Mouse (Mus musculus) embryonic facial prominence, embryonic 14.5 days (tissue): ENCODE measurements around the gene Plod3. TPM values are rescaled to one million over a fixed set of nuclear protein-coding genes. Genes with fewer than 3 reads are reported as not detected.
A peak's percentile ranks its signal among the peaks of the same experiment; 100 is the strongest.
"Not testable (repeated sequence)": the region's sequence is repeated elsewhere in the genome, so short reads cannot be mapped to it uniquely, and the experiment has no call there.

Source experiments
- ATAC-seq: fragments of 200-750 bp; cut with Nextera tagmentation; 2 replicates; pipeline ENCODE4 v1.8.0; 2017; ENCODE audit warnings: low read depth, moderate number of reproducible peaks, moderate TSS enrichment
- DNase-seq: peaks from one replicate; pipeline ENCODE4 v3.0.0-alpha.2; 2015; ENCODE audit warnings: low spot score
- H3K27ac ChIP-seq: fragments of 300-500 bp; sonication (generic); replicated peaks from 2 replicates; pipeline ENCODE4 v1.5.1; 2014; ENCODE audit warnings: low read depth, mild to moderate bottlenecking, low read length, moderate library complexity
- H3K27me3 ChIP-seq: fragments of 300-500 bp; sonication (generic); replicated peaks from 2 replicates; pipeline ENCODE4 v1.6.1; 2014; ENCODE audit warnings: low read length; ENCODE audit not compliant: control insufficient read depth, insufficient read depth
- H3K36me3 ChIP-seq: fragments of 300-500 bp; sonication (generic); 2 replicates; pipeline ENCODE4 v1.6.1; 2014; ENCODE audit warnings: low read length, mixed read lengths; ENCODE audit not compliant: control insufficient read depth, insufficient read depth
- H3K4me1 ChIP-seq: fragments of 300-500 bp; sonication (generic); 2 replicates; pipeline ENCODE4 v1.6.1; 2014; ENCODE audit warnings: antibody characterized with exemption, low read length; ENCODE audit not compliant: control insufficient read depth, insufficient read depth
- H3K4me2 ChIP-seq: fragments of 300-500 bp; sonication (generic); 2 replicates; pipeline ENCODE4 v1.6.1; 2014; ENCODE audit warnings: low read depth, mild to moderate bottlenecking, low read length, moderate library complexity, mixed read lengths
- H3K4me3 ChIP-seq: fragments of 300-500 bp; sonication (generic); 2 replicates; pipeline ENCODE4 v1.5.1; 2014; ENCODE audit warnings: low read depth, mild to moderate bottlenecking, low read length
- H3K9ac ChIP-seq: fragments of 300-500 bp; sonication (generic); 2 replicates; pipeline ENCODE4 v1.6.1; 2014; ENCODE audit warnings: low read depth, mild to moderate bottlenecking, low read length, moderate library complexity, mixed read lengths
- H3K9me3 ChIP-seq: fragments of 300-500 bp; sonication (generic); 2 replicates; pipeline ENCODE4 v1.6.1; 2016; ENCODE audit warnings: low read length; ENCODE audit not compliant: control insufficient read depth
- WGBS: fragments of 180-500 bp; shearing (Covaris S2); extraction: QIAGEN DNeasy Blood & Tissue Kit; methylation state at CpG from one replicate; pipeline ENCODE4 v1.1.7; 2014; 5-methylcytosine and 5-hydroxymethylcytosine counted together
- polyA plus RNA-seq: library from polyadenylated mRNA; unstranded; fragments of >200 nt; fragmentation: Nextera tagmentation; extraction: Ambion mirVana; gene quantifications from 2 replicates; pipeline ENCODE4 v1.2.1, GENCODE M21; 2014

The Plod3 gene
- polyA plus RNA-seq, result 51.1 and 62.2 TPM in 2 replicates

DNA sequence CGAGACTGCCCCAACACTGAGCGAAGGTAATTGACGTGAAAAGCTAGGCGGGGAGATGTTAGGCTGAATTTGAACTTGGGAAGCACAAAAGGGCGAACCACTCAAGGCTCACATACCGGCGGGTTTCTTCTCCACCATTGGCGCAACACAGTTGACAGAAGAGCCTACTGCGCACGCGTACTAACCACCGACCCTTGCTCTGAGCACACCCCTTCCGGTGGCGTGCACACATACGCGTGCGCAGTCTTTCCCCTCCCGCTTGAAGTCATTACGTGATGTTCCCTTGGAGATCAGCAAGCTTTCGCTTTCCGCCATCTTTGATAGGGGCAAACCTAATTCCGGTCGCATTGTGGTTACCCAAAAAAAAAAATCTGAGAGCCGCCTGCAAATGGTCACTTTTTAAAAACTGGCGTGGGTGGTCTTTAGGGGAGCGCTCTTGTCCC is at the start of gene Plod3:
TSS of gene Plod3 (plus strand) at position 325 of the 443 bp plus-strand sequence.
- DNase-seq (peak; percentile 100), ATAC-seq (peak; percentile 93)
- Histone ChIP-seq H3K4me2 (peak within 1 kb of the TSS; percentile 84), H3K9me3 (no peaks in the 10 kb centered on the region), H3K27me3 (no peaks in the 10 kb centered on the region), H3K27ac (peak within 1 kb of the TSS; percentile 98), H3K9ac (peak within 1 kb of the TSS; percentile 88), H3K4me3 (peak within 1 kb of the TSS; percentile 72), H3K4me1 (peaks cover 13% of the 10 kb centered on the region), H3K36me3 (peaks cover 52% of the 10 kb centered on the region)
- 0% methylated on average over 26 of the region's 26 CpGs for WGBS

DNA sequence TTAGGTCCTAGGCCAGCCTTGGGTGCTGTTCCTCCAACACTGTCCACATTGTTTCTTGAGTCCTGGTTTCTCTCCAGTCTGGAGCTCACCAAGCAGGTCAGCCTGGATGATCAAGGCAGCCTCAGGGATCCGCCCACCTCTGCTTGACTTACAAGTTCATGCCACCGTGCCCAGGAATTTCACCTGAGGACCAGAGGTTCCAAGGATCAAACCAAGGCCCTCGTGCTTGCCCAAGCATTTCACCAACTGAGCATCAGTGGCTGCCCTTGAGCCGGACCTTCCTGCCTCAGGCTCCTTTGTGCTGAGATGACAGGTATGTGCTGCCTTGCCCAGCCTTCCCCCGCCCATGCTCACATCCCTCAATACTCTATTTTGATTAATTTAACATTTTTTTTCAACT is 49.2 kb upstream of the Plod3 start:
- H3K9ac ChIP-seq, result no peak overlapping the region
- ATAC-seq, result no peak

DNA sequence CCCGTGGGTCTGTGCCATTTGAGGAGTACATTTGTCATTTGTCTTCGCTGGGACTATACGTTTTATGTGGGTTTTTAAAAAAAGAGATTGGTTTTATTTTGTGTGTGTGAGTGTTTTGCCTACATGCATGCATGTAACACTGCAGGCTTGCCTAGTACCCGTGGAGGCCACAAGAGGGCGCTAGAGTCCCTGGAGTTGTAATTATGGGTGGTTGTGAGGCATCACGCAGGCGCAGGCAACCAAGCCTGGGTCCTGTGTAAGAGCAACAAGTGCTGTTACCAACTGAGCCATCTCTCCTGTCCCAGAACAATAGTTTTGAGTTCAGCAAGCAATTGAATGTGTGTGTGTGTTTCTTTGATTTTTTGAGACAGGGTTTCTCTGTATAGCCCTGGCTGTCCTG is 47.5 kb upstream of the Plod3 start:
- Histone ChIP-seq H3K9me3 (no peaks in the 10 kb centered on the region), H3K4me1 (no peaks in the 10 kb centered on the region), H3K9ac (no peak overlapping the region), H3K27me3 (no peaks in the 10 kb centered on the region), H3K36me3 (no peaks in the 10 kb centered on the region), H3K27ac (no peak overlapping the region), H3K4me2 (no peak overlapping the region), H3K4me3 (no peak overlapping the region)
- 62% methylated on average over 7 of the region's 7 CpGs for WGBS
- no peak for DNase-seq
- ATAC-seq, result no peak

More for the DNA sequence above, 49.2 kb upstream of the Plod3 start:
- Histone ChIP-seq H3K4me1 (no peaks in the 10 kb centered on the region), H3K4me2 (no peak overlapping the region), H3K27me3 (no peaks in the 10 kb centered on the region), H3K9me3 (no peaks in the 10 kb centered on the region), H3K36me3 (no peaks in the 10 kb centered on the region), H3K4me3 (no peak overlapping the region), H3K27ac (no peak overlapping the region)
- WGBS, result 89% methylated on average over 5 of the region's 5 CpGs
- DNase-seq, result no peak

DNA sequence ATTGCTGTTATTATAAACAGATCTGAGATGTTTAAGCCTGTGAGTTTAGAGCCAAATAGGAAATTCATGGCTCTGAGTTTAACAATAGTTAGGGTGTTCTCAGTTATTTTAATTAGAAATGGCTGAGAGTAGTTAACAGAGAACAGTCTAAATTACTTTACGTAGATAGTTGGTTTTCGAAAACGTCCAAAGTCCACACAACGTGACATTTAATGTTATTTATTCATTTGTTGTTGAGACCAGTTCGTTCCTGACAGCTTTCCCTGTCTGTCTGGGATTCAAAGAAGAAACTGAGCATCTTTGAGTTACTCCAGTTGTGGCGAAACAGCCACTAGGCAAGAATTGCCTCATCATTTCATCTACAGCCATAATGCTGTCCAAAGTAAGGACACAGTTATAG is 46.8 kb upstream of the Plod3 start:
- H3K4me1 ChIP-seq, H3K27me3 ChIP-seq, H3K27ac ChIP-seq, ATAC-seq, DNase-seq, H3K4me2 ChIP-seq, H3K4me3 ChIP-seq, H3K36me3 ChIP-seq, H3K9me3 ChIP-seq, H3K9ac ChIP-seq: not testable (repeated sequence)
- WGBS, result 74% methylated on average over 6 of the region's 6 CpGs

DNA sequence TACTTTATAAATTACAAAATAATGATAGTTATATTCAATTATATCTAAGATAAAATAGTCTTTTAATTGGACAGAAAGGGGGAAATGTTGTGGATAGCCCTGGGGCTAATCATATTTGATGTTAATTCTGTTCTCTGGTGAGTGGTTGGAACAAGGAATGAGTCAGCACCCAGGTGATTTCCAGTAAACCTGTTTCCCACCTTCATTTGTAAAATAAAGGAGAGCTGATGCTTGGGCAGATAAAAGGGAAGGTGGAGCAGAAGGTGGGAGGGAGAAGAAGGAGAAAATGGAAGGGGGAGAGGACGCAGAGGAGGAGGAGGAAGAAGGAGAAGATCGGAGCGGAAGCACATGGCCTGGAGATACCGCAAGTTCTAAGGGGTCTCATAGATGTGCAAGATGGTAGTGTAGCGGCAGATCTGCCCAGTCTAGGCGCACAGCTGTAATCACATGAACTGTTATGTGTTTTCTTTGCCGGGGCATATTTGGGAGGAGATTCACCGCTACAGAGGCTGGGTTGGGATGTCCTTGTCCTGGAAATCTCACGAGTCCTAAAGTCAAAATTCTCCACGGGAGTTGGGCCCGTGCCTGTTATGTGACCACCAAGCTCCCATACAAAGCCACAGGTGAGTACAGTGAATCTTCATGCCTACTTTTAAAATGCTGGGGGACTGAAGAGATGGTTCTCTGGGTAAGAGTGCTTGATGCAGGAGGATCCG is 45.8 kb upstream of the Plod3 start:
- Histone ChIP-seq H3K36me3 (no peaks in the 10 kb centered on the region), H3K9me3 (no peaks in the 10 kb centered on the region), H3K4me1 (no peaks in the 10 kb centered on the region), H3K4me2 (no peak overlapping the region), H3K27ac (no peak overlapping the region), H3K27me3 (no peaks in the 10 kb centered on the region), H3K9ac (no peak overlapping the region), H3K4me3 (no peak overlapping the region)
- no peak for DNase-seq
- ATAC-seq, result no peak
- 87% methylated on average over 12 of the region's 12 CpGs for WGBS

DNA sequence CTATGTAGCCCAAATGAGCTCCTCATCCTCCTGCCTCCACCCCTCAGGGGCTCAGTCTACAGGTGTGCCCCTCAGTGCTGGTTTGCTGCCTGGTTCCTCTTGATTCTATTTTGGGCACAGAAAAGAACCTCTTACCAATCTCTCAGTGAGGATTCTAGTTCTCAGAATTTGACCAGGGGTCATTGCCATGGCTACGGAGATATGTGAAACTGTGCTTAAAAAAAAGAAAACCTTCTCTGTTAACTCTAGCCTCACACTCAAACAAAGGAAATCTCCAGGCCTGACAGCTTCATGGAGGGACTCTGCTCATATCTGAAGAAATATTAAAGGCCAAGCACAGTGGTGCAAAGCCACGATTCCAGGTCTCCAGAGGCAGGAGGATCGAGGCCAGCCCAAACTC is 44.0 kb upstream of the Plod3 start:
- no peaks in the 10 kb centered on the region for H3K9me3 ChIP-seq
- DNase-seq (no peak), ATAC-seq (no peak)
- 80% methylated on average over 3 of the region's 3 CpGs for WGBS
- no peaks in the 10 kb centered on the region for H3K36me3 ChIP-seq
- no peaks in the 10 kb centered on the region for H3K27me3 ChIP-seq
- no peaks in the 10 kb centered on the region for H3K4me1 ChIP-seq
- H3K4me2 ChIP-seq, result no peak overlapping the region
- no peak overlapping the region for H3K4me3 ChIP-seq
- H3K27ac ChIP-seq, result no peak overlapping the region
- H3K9ac ChIP-seq, result no peak overlapping the region

DNA sequence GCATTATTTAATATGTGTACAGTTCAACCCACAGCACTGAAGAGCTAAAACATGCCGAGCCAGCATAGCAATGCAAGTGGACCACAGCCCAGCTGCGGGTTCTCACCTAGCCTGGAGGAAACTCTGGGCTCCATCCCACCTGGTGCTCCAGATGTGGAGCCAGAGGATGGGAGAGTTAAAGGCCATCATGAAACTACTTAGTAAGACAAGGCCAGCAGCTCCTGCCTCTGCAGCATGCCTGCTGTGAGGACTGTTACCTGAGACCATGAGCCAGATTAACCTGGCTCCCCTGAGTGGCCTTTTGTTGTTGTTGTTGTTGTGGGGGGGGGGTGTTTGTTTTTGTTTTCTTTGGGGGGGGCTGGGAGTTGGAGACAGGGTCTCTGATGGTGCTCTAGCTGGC is 43.4 kb upstream of the Plod3 start:
- Histone ChIP-seq H3K36me3 (no peaks in the 10 kb centered on the region), H3K9ac (no peak overlapping the region), H3K9me3 (no peaks in the 10 kb centered on the region), H3K27me3 (no peaks in the 10 kb centered on the region), H3K27ac (no peak overlapping the region), H3K4me3 (no peak overlapping the region), H3K4me1 (no peaks in the 10 kb centered on the region), H3K4me2 (no peak overlapping the region)
- no peak for DNase-seq
- no peak for ATAC-seq
- 64% methylated on average over 2 of the region's 2 CpGs for WGBS

DNA sequence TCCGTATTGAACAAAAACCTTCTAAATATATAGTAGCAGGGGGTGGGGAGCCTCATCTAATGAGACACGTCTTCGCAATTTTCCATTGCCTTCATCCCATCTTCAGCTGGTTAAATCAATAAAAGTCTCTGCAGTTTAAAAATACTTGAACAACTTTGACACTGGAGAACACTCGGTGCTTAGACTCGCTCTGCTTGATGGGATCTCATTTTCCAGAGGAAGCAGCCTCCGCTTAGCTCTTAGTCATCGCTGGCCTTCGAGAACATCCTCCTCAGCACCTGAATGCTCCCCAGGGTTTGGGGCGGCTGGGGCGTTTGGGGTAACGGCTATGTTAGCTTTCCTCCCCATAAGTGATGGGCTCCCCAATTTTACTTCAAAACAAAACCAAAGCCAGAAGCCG is 41.7 kb upstream of the Plod3 start:
- H3K4me3 ChIP-seq, result no peak overlapping the region
- H3K4me2 ChIP-seq, result no peak overlapping the region
- H3K9ac ChIP-seq, result no peak overlapping the region
- H3K27me3 ChIP-seq, result no peaks in the 10 kb centered on the region
- H3K36me3 ChIP-seq, result no peaks in the 10 kb centered on the region
- DNase-seq (no peak), ATAC-seq (no peak)
- no peaks in the 10 kb centered on the region for H3K4me1 ChIP-seq
- WGBS, result 75% methylated on average over 12 of the region's 12 CpGs
- no peak overlapping the region for H3K27ac ChIP-seq
- H3K9me3 ChIP-seq, result no peaks in the 10 kb centered on the region

DNA sequence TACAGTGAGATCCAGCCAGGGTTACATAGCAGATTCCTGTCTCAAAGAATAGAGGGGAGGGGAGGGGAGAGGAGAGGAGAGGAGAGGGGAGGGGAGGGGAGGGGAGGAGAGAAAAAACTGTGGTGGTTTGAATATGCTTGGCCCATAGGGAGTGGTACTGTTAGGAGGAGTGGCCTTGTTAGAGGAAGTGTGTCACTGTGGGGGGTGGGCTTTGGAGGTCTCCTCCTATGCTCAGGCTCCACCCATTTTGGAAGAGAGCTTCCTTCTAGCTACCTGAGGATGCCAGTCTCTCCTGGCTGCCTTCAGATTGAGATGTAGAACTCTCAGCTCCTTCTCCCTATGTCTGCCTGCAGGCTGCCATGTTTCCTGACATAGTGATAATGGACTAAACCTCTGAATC is 38.9 kb upstream of the Plod3 start:
- Histone ChIP-seq H3K27me3 (no peaks in the 10 kb centered on the region), H3K36me3 (no peaks in the 10 kb centered on the region), H3K9me3 (no peaks in the 10 kb centered on the region), H3K4me3 (no peak overlapping the region), H3K27ac (no peak overlapping the region), H3K4me2 (no peak overlapping the region), H3K9ac (no peak overlapping the region), H3K4me1 (no peaks in the 10 kb centered on the region)
- DNase-seq, result no peak
- ATAC-seq, result no peak
